Mouse (Mus musculus) midbrain, postnatal 0 days (tissue): ENCODE measurements around the gene Lyg2. TPM values are rescaled to one million over a fixed set of nuclear protein-coding genes. Genes with fewer than 3 reads are reported as not detected.

Source experiments
- ATAC-seq: fragments of 200-750 bp; cut with Nextera tagmentation; 2 replicates; pipeline ENCODE4 v1.8.0; 2017; ENCODE audit warnings: moderate number of reproducible peaks, mild to moderate bottlenecking, moderate TSS enrichment, moderate library complexity; ENCODE audit not compliant: low FRiP score
- DNase-seq: peaks from one replicate; pipeline ENCODE4 v3.0.0-alpha.2; 2015; ENCODE audit warnings: low spot score
- H3K27ac ChIP-seq: fragments of 300-500 bp; sonication (generic); 2 replicates; pipeline ENCODE4 v1.5.1; 2014; ENCODE audit warnings: low read depth, mild to moderate bottlenecking, low read length, mixed read lengths
- H3K27me3 ChIP-seq: fragments of 300-500 bp; sonication (generic); 2 replicates; pipeline ENCODE4 v1.6.1; 2014; ENCODE audit warnings: low read length, control low read depth, mixed read lengths; ENCODE audit not compliant: insufficient read depth
- H3K36me3 ChIP-seq: fragments of 300-500 bp; sonication (generic); 2 replicates; pipeline ENCODE4 v1.6.1; 2014; ENCODE audit warnings: low read length, control low read depth, mixed read lengths; ENCODE audit not compliant: insufficient read depth
- H3K4me1 ChIP-seq: fragments of 300-500 bp; sonication (generic); 2 replicates; pipeline ENCODE4 v1.6.1; 2014; ENCODE audit warnings: mild to moderate bottlenecking, control low read depth, antibody characterized with exemption, low read length, mixed read lengths; ENCODE audit not compliant: insufficient read depth
- H3K4me2 ChIP-seq: fragments of 300-500 bp; sonication (generic); 2 replicates; pipeline ENCODE4 v1.6.1; 2014; ENCODE audit warnings: low read depth, mild to moderate bottlenecking, low read length, mixed read lengths; ENCODE audit not compliant: poor library complexity, severe bottlenecking
- H3K4me3 ChIP-seq: fragments of 300-500 bp; sonication (generic); 2 replicates; pipeline ENCODE4 v1.5.1; 2014; ENCODE audit warnings: low read depth, mild to moderate bottlenecking, low read length, moderate library complexity
- H3K9ac ChIP-seq: fragments of 300-500 bp; sonication (generic); replicated peaks from 2 replicates; pipeline ENCODE4 v1.6.1; 2014; ENCODE audit warnings: mild to moderate bottlenecking, low read length, moderate library complexity, mixed read lengths; ENCODE audit not compliant: poor library complexity, severe bottlenecking
- H3K9me3 ChIP-seq: fragments of 300-500 bp; sonication (generic); 2 replicates; pipeline ENCODE4 v1.6.1; 2016; ENCODE audit warnings: low read length, control low read depth
- CTCF ChIP-seq: IDR thresholded peaks from 2 replicates; pipeline ENCODE4 v1.5.1; 2016; ENCODE audit warnings: antibody characterized with exemption, mild to moderate bottlenecking
- WGBS: fragments of 180-500 bp; shearing (Covaris S2); extraction: QIAGEN DNeasy Blood & Tissue Kit; methylation state at CpG from one replicate; pipeline ENCODE4 v1.1.7; 2014; 5-methylcytosine and 5-hydroxymethylcytosine counted together
- polyA plus RNA-seq: library from polyadenylated mRNA; unstranded; fragments of >200 nt; fragmentation: Nextera tagmentation; extraction: Ambion mirVana; gene quantifications from 2 replicates; pipeline ENCODE4 v1.2.1, GENCODE M21; 2015
- total RNA-seq: library from RNA; depleted of rRNA; stranded (reverse); fragments of >200 nt; gene quantifications from 2 replicates; pipeline ENCODE4 v1.2.3, GENCODE M21; 2014; rRNA removed

Lyg2 gene
- total RNA-seq, result not detected in 2 replicates
- 0.06 and 0.07 TPM in 2 replicates for polyA plus RNA-seq

GRCm38 (mm10) chr1:37916393-37916792, at the start of gene Lyg2:
TSS of gene Lyg2 (minus strand) at chr1:37916493.
- H3K4me1 ChIP-seq, result no peaks in the 10 kb centered on the region
- H3K27me3 ChIP-seq, result no peaks in the 10 kb centered on the region
- WGBS, result 80% methylated on average over 5 of the region's 5 CpGs
- TF ChIP-seq CTCF, result no peak
- H3K27ac ChIP-seq, result no peak within 1 kb of the TSS
- ATAC-seq (no peak), DNase-seq (no peak)
- H3K4me2 ChIP-seq, result no peak within 1 kb of the TSS
- no peaks in the 10 kb centered on the region for H3K36me3 ChIP-seq
- no peak within 1 kb of the TSS for H3K9ac ChIP-seq
- no peaks in the 10 kb centered on the region for H3K9me3 ChIP-seq
- H3K4me3 ChIP-seq, result no peak within 1 kb of the TSS

- no peak overlapping the region for H3K4me2 ChIP-seq
- H3K27ac ChIP-seq, result no peak overlapping the region
- no peak overlapping the region for H3K9ac ChIP-seq
- H3K4me3 ChIP-seq, result no peak overlapping the region
- no peaks in the 10 kb centered on the region for H3K9me3 ChIP-seq
- TF ChIP-seq CTCF, result no peak
- DNase-seq, result no peak
- no peaks in the 10 kb centered on the region for H3K36me3 ChIP-seq
- no peak for ATAC-seq
- WGBS, result 63% methylated on average over 10 of the region's 10 CpGs
- no peaks in the 10 kb centered on the region for H3K4me1 ChIP-seq
- H3K27me3 ChIP-seq, result no peaks in the 10 kb centered on the region
Observed at GRCm38 (mm10) chr1:37965571-37965970, 49.3 kb upstream of the Lyg2 start.

DNA sequence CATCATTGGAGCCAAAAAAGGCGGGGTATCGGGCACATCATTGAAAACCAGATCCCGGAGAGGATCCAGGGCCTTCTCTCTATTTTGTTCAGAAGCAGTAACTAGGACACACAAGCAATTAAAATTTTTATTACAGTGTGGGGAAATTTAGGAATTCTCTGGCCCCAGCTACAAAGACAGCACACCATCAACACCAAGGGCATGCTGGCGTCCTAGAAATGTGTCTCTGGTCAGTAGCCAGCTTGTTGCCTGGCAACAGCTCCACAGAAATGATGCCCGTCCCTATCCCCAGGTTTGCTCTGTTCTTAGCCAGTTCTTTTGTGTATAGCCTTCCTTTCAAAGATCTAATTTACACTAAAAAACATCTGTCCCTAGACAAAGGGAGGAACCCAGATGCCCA, 43.2 kb upstream of the Lyg2 start:
- WGBS, result 58% methylated on average over 5 of the region's 5 CpGs
- Histone ChIP-seq H3K4me1 (no peaks in the 10 kb centered on the region), H3K4me2 (no peak overlapping the region), H3K9me3 (no peaks in the 10 kb centered on the region), H3K27me3 (no peaks in the 10 kb centered on the region), H3K9ac (no peak overlapping the region), H3K4me3 (no peak overlapping the region), H3K36me3 (no peaks in the 10 kb centered on the region), H3K27ac (no peak overlapping the region)
- no peak for TF ChIP-seq CTCF
- DNase-seq (peak; percentile 60), ATAC-seq (no peak)

GRCm38 (mm10) chr1:37958516-37958915, 42.2 kb upstream of the Lyg2 start:
- ATAC-seq, result no peak
- Histone ChIP-seq H3K36me3 (no peaks in the 10 kb centered on the region), H3K9ac (no peak overlapping the region), H3K27ac (no peak overlapping the region), H3K9me3 (no peaks in the 10 kb centered on the region), H3K4me3 (no peak overlapping the region), H3K27me3 (no peaks in the 10 kb centered on the region), H3K4me1 (no peaks in the 10 kb centered on the region), H3K4me2 (no peak overlapping the region)
- DNase-seq, result no peak
- no peak for TF ChIP-seq CTCF
- WGBS, result 81% methylated on average over 2 of the region's 2 CpGs

GRCm38 (mm10) chr1:37957659-37958058, 41.4 kb upstream of the Lyg2 start, which contains the start of gene Lyg1:
TSS of gene Lyg1 (minus strand) at chr1:37957759.
- Histone ChIP-seq H3K4me1 (no peaks in the 10 kb centered on the region), H3K36me3 (no peaks in the 10 kb centered on the region), H3K4me3 (no peak within 1 kb of the TSS), H3K9ac (no peak within 1 kb of the TSS), H3K4me2 (no peak within 1 kb of the TSS), H3K27ac (no peak within 1 kb of the TSS), H3K9me3 (no peaks in the 10 kb centered on the region), H3K27me3 (no peaks in the 10 kb centered on the region)
- 87% methylated on average over 5 of the region's 5 CpGs for WGBS
- no peak for ATAC-seq
- TF ChIP-seq CTCF, result no peak
- DNase-seq, result no peak

DNA sequence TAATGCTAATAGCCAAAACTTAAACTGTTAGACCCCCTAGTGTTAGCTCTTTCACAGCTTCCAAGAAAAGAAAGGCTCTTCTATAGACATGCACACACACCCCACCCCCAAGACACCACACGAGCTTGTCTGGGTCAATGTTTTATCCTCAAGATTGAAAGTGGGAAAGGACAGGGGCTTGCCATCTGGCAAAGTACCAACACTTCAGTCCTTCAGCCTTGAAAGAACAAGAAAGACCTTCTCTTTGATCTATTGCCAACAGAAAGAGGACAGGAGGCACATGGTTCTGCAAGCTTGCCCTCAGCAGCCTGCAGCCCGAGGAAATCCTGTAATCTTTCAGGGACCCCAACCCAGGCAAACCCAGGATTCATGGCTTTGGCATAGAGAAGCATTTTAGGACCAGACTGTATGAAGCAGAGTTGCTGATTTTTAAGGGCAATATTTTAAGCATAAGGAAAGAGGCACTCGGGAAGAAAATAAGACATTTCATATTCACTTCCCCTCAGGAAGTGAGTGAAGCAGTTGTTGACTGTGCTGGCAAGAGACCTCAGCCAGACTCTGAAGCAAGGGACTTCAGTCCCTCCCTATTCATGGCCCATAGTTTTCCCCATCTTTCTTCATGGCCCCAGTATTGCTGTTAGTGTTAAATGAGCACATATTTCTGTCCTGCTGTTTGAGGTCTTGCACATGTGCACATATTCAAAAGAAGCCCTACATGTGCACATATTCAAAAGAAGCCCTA, 40.6 kb upstream of the Lyg2 start:
- peak; percentile 82 for DNase-seq
- no peak for ATAC-seq
- WGBS, result 26% methylated on average over 3 of the region's 3 CpGs
- Histone ChIP-seq H3K4me2 (no peak overlapping the region), H3K27me3 (no peaks in the 10 kb centered on the region), H3K4me1 (no peaks in the 10 kb centered on the region), H3K9ac (no peak overlapping the region), H3K9me3 (no peaks in the 10 kb centered on the region), H3K4me3 (no peak overlapping the region), H3K36me3 (no peaks in the 10 kb centered on the region), H3K27ac (no peak overlapping the region)
- no peak for TF ChIP-seq CTCF
